Mouse (Mus musculus): ENCODE results near the gene Susd4.

The Susd4 gene

DNA sequence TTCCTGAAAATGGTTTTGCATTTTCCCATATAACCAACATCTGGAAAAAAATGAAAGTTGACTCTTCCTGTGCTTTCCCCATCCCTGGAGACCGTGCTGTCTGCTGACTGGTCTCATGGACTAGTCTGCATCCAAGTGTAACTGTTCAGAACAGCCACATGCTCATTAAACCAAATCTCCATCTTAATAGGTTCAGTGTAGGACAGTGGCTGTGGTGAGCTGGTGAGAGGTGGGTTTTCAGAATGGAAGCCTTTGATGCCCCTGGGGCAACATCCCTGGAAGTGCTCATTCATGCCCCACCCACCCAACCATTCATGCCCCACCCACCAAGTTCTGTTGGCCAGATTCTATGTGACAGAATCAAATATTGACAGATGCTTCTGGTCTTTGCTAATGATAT is 86.4 kb downstream of the Susd4 start:
- in situ Hi-C loops (cut with MboI, MseI) = no loop called here

GRCm38 (mm10) chr1:182852158-182852557 is 88.5 kb downstream of the Susd4 start:
- in situ Hi-C loops (cut with MboI, MseI) = no loop called here

- in situ Hi-C loops (cut with MboI, MseI) = no loop called here
Observed at GRCm38 (mm10) chr1:182856636-182857035, 93.0 kb downstream of the Susd4 start.

DNA sequence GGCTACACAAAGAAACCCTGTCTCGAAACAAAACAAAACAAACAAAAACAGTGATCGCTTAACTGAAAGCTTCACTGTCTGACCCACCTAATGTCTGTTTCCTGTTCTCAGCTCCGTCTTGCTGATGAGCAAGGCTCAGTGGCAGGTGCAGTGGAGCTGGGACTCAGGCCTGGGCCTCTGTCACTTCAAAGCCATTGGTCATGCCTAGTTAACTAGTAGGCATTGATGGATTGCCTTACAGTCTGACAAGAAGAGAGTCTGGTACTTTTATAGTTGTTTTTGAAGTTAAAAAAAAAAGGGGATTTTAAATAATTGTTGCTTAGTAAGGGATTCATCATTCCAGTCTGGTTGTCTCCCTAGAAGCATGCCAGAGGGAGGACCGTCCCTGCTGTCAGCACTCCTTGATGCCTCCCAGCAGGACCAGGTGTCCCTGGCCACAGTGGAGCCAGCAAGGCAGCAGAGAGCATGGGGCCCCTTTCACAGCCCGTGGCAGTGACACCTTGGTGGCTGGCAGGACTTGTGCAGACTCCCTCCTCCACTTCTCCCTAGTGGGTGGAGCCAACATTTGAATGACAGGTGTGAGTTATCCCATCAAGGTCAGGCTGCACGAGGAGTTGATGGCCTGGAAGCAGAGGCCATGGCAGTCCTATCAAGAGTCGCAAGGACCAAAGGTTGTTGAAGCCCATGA is 98.2 kb downstream of the Susd4 start:
- in situ Hi-C loops (cut with MboI, MseI) = no loop called here

- in situ Hi-C loops (cut with MboI, MseI) = no loop called here
Observed at GRCm38 (mm10) chr1:182863396-182863795, 99.7 kb downstream of the Susd4 start.

DNA sequence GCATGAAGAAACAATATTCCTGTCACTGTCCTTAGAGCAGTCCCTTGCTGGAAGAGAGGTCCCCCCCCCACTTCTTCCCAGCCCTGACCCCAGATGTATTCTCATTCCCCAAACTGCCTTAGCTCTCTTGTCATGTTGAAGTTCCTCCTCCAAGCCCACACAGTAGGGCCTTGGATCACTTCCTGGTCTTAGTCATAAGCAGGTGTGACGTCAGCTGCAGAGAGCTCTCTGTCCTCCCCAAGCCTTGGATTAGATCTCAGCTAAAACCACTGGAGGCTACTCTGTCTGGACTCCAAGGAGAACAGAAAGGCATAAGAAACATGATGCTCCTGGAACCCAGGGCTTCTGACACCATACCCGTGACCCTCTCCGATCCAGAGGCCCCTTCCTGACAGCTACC is 104.2 kb downstream of the Susd4 start:
- in situ Hi-C loops (cut with MboI, MseI) = loop anchor here in 1 of 2 experiments (5.0 kb wide), 1 partner anchor 89 kb away; no protein-coding TSS in a partner anchor

DNA sequence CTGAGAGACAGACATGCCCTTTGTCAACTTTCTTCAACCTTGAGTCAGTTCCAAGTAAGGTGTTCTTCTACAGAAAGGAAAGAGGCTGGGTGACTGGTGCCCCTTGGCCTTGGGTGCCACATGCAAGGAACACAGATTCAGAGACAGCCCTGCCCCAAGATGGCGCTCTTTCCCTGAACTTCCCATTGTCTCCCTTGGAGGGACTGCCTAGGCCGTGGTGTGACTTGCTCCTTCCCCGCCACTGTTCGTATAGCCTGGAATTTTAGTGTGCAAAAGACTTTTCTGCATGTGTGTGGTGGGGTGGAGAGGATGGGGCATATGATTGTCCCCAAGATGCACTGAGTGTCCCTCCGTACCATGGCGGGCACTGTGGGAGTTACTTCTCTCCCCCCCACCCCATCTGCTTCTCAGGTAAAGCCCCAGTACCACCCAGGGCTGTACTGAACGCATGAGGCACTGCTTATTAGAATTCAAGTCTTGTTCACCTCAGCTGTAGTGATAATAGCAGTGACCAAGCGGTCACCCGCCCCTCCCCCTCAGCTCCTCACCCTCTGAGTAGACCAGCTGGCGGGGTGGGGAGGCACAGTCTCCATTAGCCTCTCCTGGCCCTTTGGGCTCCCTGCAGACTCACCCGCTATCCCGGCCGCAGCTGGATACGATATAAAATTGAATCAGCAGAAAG is 104.9 kb downstream of the Susd4 start:
- in situ Hi-C loops (cut with MboI, MseI) = loop anchor here in 1 of 2 experiments (5.0 kb wide), 1 partner anchor 89 kb away; no protein-coding TSS in a partner anchor

DNA sequence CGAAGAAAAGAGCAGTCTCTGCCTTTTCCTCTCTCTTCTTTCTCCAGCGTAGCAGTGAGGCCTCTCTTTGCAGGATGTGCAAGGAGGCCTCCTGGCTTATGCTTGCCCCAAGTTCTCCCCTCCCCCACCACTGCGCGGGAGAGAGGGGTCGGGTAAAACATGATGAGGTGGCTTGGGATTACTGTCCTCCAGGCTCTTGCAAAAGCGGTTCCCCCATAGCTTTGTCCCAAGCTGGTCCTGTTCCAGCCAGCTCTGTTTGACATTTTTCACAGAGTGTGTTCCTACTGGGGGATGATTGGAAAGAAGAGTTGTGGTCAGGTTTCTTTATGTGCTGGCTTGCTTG is 105.4 kb downstream of the Susd4 start:
- in situ Hi-C loops (cut with MboI, MseI) = loop anchor here in 1 of 2 experiments (5.0 kb wide), 1 partner anchor 88 kb away; no protein-coding TSS in a partner anchor

- in situ Hi-C loops (cut with MboI, MseI) = no loop called here
Observed at GRCm38 (mm10) chr1:182878156-182878555, 114.5 kb downstream of the Susd4 start.

GRCm38 (mm10) chr1:182878719-182879118 is 115.1 kb downstream of the Susd4 start:
- in situ Hi-C loops (cut with MboI, MseI) = no loop called here

GRCm38 (mm10) chr1:182881246-182881645 is 117.6 kb downstream of the Susd4 start:
- in situ Hi-C loops (cut with MboI, MseI) = no loop called here

DNA sequence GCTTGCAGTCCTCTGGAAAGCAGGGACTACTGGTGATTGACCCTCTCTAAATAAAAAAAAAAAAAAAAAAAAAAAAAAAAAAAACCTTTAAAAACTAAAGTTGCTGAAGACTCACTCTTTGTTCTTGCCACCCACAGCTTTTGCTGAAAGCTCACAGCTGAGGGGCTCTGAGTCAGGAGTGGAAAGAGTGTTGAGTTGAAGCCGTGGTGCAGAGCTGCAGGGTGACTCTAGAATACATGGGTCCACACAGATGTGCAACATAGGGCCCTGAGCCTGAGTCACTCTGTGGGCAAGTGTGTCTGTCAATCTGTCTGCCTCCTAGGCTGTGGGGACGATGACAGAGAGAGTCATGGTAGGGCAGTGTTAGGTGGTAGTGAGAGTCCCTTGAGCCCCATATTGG is 119.0 kb downstream of the Susd4 start:
- in situ Hi-C loops (cut with MboI, MseI) = no loop called here

DNA sequence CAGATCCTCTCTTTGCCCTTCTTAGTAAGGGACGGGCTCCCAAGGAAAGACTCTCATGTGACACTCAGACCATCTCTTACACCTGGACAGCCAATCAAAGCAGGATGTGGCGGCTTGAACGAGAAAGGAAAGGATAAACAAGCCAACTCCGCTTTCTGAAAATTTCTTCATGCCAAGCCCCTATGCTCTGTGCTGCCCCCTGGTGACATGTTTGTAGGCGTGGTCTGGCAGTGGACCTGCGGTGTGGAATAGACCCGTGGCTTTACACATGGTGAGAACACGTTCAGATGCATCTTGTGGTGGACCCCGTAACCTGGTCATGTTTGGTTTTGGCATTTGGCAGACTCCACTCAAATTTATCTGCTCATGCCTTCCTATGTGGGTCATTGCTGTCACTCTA is 132.0 kb downstream of the Susd4 start:
- in situ Hi-C loops (cut with MboI, MseI) = no loop called here

- in situ Hi-C loops (cut with MboI, MseI) = no loop called here
Observed at GRCm38 (mm10) chr1:182897071-182897470, 133.4 kb downstream of the Susd4 start.

DNA sequence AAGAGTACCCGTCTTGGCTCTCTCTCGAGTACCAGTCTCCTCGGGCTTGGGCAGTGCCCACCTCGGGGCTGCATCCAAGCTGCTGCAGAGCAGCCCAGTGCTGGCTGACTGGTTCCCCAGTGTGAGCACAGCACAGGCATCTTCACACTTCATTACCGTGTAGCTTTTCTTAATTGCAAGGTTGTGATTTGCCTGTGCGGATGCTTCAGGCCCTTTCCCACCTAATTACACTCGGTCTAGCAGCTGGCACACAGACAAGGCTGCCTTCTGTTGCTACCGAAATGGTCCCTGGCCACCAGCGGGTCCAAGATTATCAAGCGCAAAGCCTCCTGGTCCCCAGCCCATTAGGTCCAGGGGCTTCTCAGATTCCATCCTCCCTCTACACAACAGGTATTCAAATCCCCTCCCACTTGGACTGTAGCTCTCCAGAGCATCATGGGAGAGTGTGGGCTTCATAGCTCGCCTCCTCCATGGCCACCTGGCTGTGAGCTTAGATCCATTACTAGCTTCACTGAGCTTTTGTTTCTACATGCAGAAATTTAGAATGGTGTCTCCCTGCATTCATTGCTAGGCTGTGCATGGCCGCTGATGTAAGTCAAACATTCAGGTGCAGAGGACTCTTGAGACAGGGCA is 134.0 kb downstream of the Susd4 start:
- in situ Hi-C loops (cut with MboI, MseI) = no loop called here

GRCm38 (mm10) chr1:182902095-182902494 is 138.4 kb downstream of the Susd4 start:
- in situ Hi-C loops (cut with MboI, MseI) = no loop called here

GRCm38 (mm10) chr1:182902906-182903305 is 139.2 kb downstream of the Susd4 start:
- in situ Hi-C loops (cut with MboI, MseI) = no loop called here

- in situ Hi-C loops (cut with MboI, MseI) = no loop called here
Observed at GRCm38 (mm10) chr1:182905669-182906068, 142.0 kb downstream of the Susd4 start.

DNA sequence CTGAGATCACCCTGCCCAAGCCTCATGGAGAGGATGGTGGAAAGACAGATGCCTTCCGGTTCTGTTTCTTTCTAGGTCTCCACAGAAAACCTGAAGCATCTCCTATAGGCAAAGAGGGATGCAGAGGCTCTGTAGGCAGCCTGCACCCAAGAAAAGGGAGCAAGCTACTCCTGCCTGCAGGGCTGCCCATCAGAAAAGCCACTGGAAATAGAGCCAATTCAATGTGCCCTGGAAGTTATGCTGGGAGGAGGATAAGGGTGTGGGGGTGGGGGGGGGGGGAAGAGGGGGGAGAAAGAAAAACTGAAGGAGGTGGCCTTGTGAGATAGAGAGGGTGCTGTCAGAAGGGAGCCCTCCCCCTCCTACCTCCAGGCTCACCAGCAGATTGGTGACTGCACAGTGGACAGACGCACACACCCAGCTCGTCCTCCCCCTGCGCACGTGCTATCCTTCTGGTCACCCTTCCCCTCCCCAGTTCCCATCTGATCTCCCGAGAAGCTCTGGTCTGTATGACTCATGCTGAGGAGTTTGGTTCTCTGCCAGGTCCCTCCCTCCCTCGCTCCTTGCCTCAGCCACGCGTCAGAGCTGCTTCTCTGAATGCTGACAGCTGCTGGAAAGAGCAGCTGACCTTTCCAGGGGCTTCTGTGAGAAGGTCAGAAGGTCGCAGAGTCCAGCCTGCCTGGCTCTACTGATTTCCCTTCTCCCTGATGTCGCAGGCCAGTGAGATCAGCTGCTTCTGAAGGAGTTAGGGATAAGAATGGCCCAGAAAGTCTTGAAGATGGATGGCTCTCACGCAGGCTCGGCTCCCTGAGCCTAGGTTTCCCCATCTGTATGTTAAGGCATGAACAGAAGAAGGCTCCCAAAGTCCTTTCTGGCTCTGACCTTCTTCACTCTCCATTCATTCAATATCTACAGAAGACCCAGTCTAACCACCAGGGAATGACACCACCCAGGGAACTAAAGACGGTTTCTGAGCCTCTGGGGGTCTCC is 144.7 kb downstream of the Susd4 start:
- in situ Hi-C loops (cut with MboI, MseI) = no loop called here

DNA sequence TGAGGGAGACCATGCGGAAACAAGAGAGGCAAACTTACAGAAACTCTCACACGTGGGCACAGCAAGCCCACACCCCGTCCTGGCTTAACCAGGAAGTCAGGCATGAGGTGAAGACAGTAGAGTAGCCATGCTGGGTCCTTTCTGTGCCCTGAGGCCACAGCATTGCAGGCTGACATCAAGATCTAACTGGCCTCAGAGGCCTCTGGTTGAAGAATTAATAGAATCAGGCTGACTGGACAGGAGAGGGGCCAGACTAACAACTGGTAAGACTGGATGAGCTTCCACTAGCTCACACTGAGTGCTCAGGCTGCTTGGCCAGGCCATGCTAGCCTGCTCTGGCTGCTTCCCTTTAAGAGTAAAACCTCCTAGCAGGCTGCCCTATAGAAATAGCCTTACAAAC is 145.4 kb downstream of the Susd4 start:
- in situ Hi-C loops (cut with MboI, MseI) = no loop called here

DNA sequence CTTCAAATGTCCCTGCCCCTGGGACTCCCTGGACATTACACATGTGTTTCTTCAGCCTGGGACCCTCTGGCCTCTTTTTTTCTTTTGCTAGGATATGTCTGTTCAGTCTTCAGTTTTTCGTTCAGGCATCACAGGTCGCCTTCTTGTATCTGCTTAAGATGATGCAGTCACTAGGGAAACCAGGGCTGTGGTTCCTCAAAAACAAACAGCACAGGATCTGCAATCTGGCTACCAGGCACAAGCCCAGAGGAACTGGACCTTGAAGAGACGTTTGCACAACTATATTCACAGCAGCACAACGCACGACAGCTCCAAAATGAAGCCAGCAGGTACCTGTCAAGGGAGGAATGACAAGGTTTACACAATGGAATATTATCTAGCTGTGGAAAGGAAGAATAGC is 145.9 kb downstream of the Susd4 start:
- in situ Hi-C loops (cut with MboI, MseI) = no loop called here

DNA sequence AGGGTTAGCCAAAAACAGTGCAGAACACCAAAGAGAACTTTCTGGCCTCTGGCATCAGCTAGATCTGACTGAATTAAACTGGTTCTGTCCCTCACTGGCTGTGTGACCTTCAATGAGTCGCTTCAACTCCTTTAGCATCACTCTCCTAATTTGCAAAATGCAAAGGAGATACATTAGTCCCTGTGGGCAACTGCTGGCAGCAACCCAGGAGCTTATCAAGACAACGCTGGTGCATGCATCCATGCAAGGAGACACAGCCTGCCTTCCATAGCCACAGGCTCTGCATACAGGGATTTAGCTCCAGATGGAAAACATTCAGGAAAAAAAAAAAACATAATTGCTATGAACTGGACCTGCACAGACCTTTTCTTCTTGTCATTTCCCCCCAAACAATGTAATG is 148.9 kb downstream of the Susd4 start:
- in situ Hi-C loops (cut with MboI, MseI) = no loop called here

All from T-helper 17 cell (primary cell).